Mouse (Mus musculus) CH12.LX (cell line): ENCODE measurements around the gene Mdh2. TPM values are rescaled to one million over a fixed set of nuclear protein-coding genes. Genes with fewer than 3 reads are reported as not detected.

Experiments used
- DNase-seq: peaks from one replicate; pipeline ENCODE4 v3.0.0-alpha.2; 2013; ENCODE audit errors: extremely low read depth
- H3K27ac ChIP-seq: 2 replicates; pipeline ENCODE4 v1.5.1; 2012; ENCODE audit warnings: low read depth, mild to moderate bottlenecking, control low read depth, moderate library complexity; ENCODE audit not compliant: insufficient read depth
- H3K27me3 ChIP-seq: replicated peaks from 2 replicates; pipeline ENCODE3; 2012; ENCODE audit warnings: inconsistent platforms
- H3K36me3 ChIP-seq, 2 experiments: replicated peaks in 1 of 2; 2 replicates each; pipeline versions ENCODE3 to v1.6.1; 2012; ENCODE audit warnings: inconsistent platforms in 1 of 2, low read length in 1 of 2, mild to moderate bottlenecking in 1 of 2, mixed read lengths in 1 of 2, moderate library complexity in 1 of 2; ENCODE audit not compliant: control insufficient read depth in 1 of 2, insufficient read depth in 1 of 2
- H3K4me1 ChIP-seq, 2 experiments: 2 replicates each; pipeline ENCODE4 v1.6.1; 2012; ENCODE audit warnings: inconsistent platforms in 1 of 2, moderate library complexity in 1 of 2; ENCODE audit not compliant: insufficient read depth in 2 of 2, control insufficient read depth in 1 of 2
- H3K4me2 ChIP-seq: 2 replicates; pipeline ENCODE4 v1.6.1; 2012; ENCODE audit warnings: low read depth, mild to moderate bottlenecking, control low read depth; ENCODE audit not compliant: poor library complexity, insufficient read depth, severe bottlenecking
- H3K4me3 ChIP-seq, 3 experiments: fragments of 150-350 bp in 1 of 3; sonication (generic) in 1 of 3; replicated peaks in 1 of 3; 2 replicates each; pipeline versions ENCODE3 to v1.5.1; 2011 to 2012; ENCODE audit warnings: low read depth in 2 of 3, low read length in 2 of 3, mild to moderate bottlenecking in 2 of 3, moderate library complexity in 2 of 3, control low read depth in 1 of 3, improper control_type of control experiment in 1 of 3, inconsistent platforms in 1 of 3, mixed read lengths in 1 of 3; ENCODE audit not compliant: poor library complexity in 1 of 3
- H3K79me2 ChIP-seq: replicated peaks from 2 replicates; pipeline ENCODE4 v1.6.1; 2012; ENCODE audit warnings: mild to moderate bottlenecking, moderate library complexity; ENCODE audit not compliant: control insufficient read depth, poor library complexity, insufficient read depth, severe bottlenecking; ENCODE audit errors: extremely low read depth
- H3K9ac ChIP-seq: 2 replicates; pipeline ENCODE4 v1.6.1; 2012; ENCODE audit warnings: low read depth, mild to moderate bottlenecking, control low read depth, moderate library complexity; ENCODE audit not compliant: insufficient read depth
- H3K9me3 ChIP-seq: replicated peaks from 2 replicates; pipeline ENCODE3; 2012; ENCODE audit warnings: low read length, inconsistent platforms, mixed read lengths
- BHLHE40 ChIP-seq: IDR thresholded peaks from 2 replicates; pipeline ENCODE4 v1.6.1; 2011; ENCODE audit warnings: mild to moderate bottlenecking, low read depth, low read length, improper control_type of control experiment
- CHD1 ChIP-seq: IDR thresholded peaks from 2 replicates; pipeline ENCODE4 v1.6.1; 2012; ENCODE audit warnings: low read depth, low read length, improper control_type of control experiment, inconsistent platforms
- E2F4 ChIP-seq: IDR thresholded peaks from 2 replicates; pipeline ENCODE4 v1.6.1; 2011; ENCODE audit warnings: low read depth, low read length, improper control_type of control experiment; ENCODE audit not compliant: insufficient replicate concordance
- ETS1 ChIP-seq: conservative IDR thresholded peaks from 2 replicates; pipeline ENCODE4 v1.6.1; 2012; ENCODE audit warnings: low read depth, mild to moderate bottlenecking, inconsistent platforms, low read length, improper control_type of control experiment, moderate library complexity
- GABPA ChIP-seq: IDR thresholded peaks from 2 replicates; pipeline ENCODE4 v1.6.1; 2012; ENCODE audit warnings: low read depth, low read length, improper control_type of control experiment, inconsistent platforms; ENCODE audit not compliant: insufficient replicate concordance
- JUN ChIP-seq: IDR thresholded peaks from 2 replicates; pipeline ENCODE4 v1.6.1; 2011; ENCODE audit warnings: low read depth, mild to moderate bottlenecking, low read length, improper control_type of control experiment, moderate library complexity; ENCODE audit not compliant: insufficient read depth
- MEF2A ChIP-seq: IDR thresholded peaks from 2 replicates; pipeline ENCODE4 v1.6.1; 2014; ENCODE audit warnings: low read depth, mild to moderate bottlenecking, inconsistent platforms, low read length, improper control_type of control experiment, borderline replicate concordance
- MXI1 ChIP-seq: IDR thresholded peaks from 2 replicates; pipeline ENCODE4 v1.6.1; 2011; ENCODE audit warnings: mild to moderate bottlenecking, low read depth, low read length, improper control_type of control experiment
- POLR2A ChIP-seq: IDR thresholded peaks from 2 replicates; pipeline ENCODE4 v1.6.1; 2011; ENCODE audit warnings: low read depth, mild to moderate bottlenecking, improper control_type of control experiment, low read length
- RAD21 ChIP-seq: IDR thresholded peaks from 2 replicates; pipeline ENCODE4 v1.6.1; 2011; ENCODE audit warnings: low read depth, mild to moderate bottlenecking, low read length, improper control_type of control experiment, moderate library complexity
- RCOR1 ChIP-seq: conservative IDR thresholded peaks from 2 replicates; pipeline ENCODE4 v1.6.1; 2012; ENCODE audit warnings: low read depth, mild to moderate bottlenecking, inconsistent platforms, low read length, improper control_type of control experiment
- TBP ChIP-seq: conservative IDR thresholded peaks from 2 replicates; pipeline ENCODE4 v1.6.1; 2011; ENCODE audit warnings: low read depth, low read length, improper control_type of control experiment
- UBTF ChIP-seq: IDR thresholded peaks from 2 replicates; pipeline ENCODE4 v1.6.1; 2012; ENCODE audit warnings: low read depth, mild to moderate bottlenecking, inconsistent platforms, low read length, improper control_type of control experiment, moderate library complexity
- USF2 ChIP-seq: conservative IDR thresholded peaks from 2 replicates; pipeline ENCODE4 v1.6.1; 2011; ENCODE audit warnings: low read depth, low read length, improper control_type of control experiment
- ZKSCAN1 ChIP-seq: IDR thresholded peaks from 2 replicates; pipeline ENCODE4 v1.6.1; 2012; ENCODE audit warnings: low read depth, inconsistent platforms, low read length, improper control_type of control experiment, borderline replicate concordance
- ZMIZ1 ChIP-seq: IDR thresholded peaks from 2 replicates; pipeline ENCODE4 v1.6.1; 2012; ENCODE audit warnings: low read depth, mild to moderate bottlenecking, inconsistent platforms, low read length, improper control_type of control experiment
- dilution Hi-C: fragments of 300-500 bp; cut with MboI; formaldehyde crosslinking; loops from 2 replicates; pipeline ENCODE4 v1.14.3; 2020; ENCODE audit warnings: low sequenced_read_pairs; ENCODE audit not compliant: extremely low pct_unique_long_range_greater_than_20kb, extremely low pct_ligation_motif_present
- in situ Hi-C: fragments of 300-500 bp; cut with MboI; formaldehyde crosslinking; loops from 3 replicates; pipeline ENCODE4 v1.14.3; 2019; ENCODE audit warnings: low sequenced_read_pairs, low pct_ligation_motif_present, low pct_unique_long_range_greater_than_20kb, mixed read lengths
- polyA plus RNA-seq: library from polyadenylated mRNA; unstranded; fragments of >175 nt; gene quantifications from 2 replicates; pipeline ENCODE4 v1.2.1, GENCODE M21; 2012; ENCODE audit warnings: low read depth; ENCODE audit not compliant: insufficient read length
- total RNA-seq, 2 experiments: library from RNA; depleted of rRNA; stranded (reverse); fragments of 300-350 nt in 1 of 2; fragments of >200 nt in 1 of 2; gene quantifications; 2 replicates each; pipeline ENCODE4 v1.2.3; 2012 to 2014

The Mdh2 gene
- total and polyA plus RNA-seq, 3 experiments, result 133 to 569 (median 152) TPM

- H3K4me1 ChIP-seq, result peaks cover 4 to 12% of the 10 kb centered on the region in 2 experiments; a peak in 3 of 4 replicates
- in situ Hi-C loops, result no loop called here
- dilution Hi-C loops, result no loop called here
- TF ChIP-seq ZKSCAN1 (no peak), MXI1 (no peak), GABPA (no peak), TBP (no peak), ETS1 (no peak), ZMIZ1 (no peak), UBTF (no peak), MEF2A (no peak), POLR2A (no peak), JUN (no peak)
- no peak overlapping the region for H3K27ac ChIP-seq
- H3K79me2 ChIP-seq, result no peaks in the 10 kb centered on the region
- H3K4me2 ChIP-seq, result no peak overlapping the region
- H3K27me3 ChIP-seq, result no peaks in the 10 kb centered on the region
- DNase-seq, result no peak
- no peak overlapping the region for H3K4me3 ChIP-seq
- no peaks in the 10 kb centered on the region for H3K9me3 ChIP-seq
- H3K9ac ChIP-seq, result no peak overlapping the region
- peaks cover 38 to 62% of the 10 kb centered on the region in 2 experiments for H3K36me3 ChIP-seq
Observed at GRCm38 (mm10) chr5:135738266-135738665, 40.0 kb upstream of the Mdh2 start.

- Histone ChIP-seq H3K4me2 (no peak overlapping the region), H3K9me3 (peaks cover 7% of the 10 kb centered on the region), H3K4me3 (no peak overlapping the region), H3K27me3 (peaks cover 6% of the 10 kb centered on the region), H3K79me2 (no peaks in the 10 kb centered on the region), H3K9ac (no peak overlapping the region), H3K27ac (no peak overlapping the region), H3K4me1 (peaks cover 4 to 13% of the 10 kb centered on the region in 2 experiments; a peak in 3 of 4 replicates), H3K36me3 (peaks cover 4 to 23% of the 10 kb centered on the region in 2 experiments)
- TF ChIP-seq E2F4, result no peak
- no peak for TF ChIP-seq GABPA
- no peak for TF ChIP-seq USF2
- TF ChIP-seq BHLHE40, result no peak
- no peak for TF ChIP-seq RCOR1
- TF ChIP-seq RAD21, result no peak
- no peak for TF ChIP-seq ZMIZ1
- TF ChIP-seq CHD1, result no peak
- dilution Hi-C loops (no loop called here), in situ Hi-C loops (no loop called here)
- DNase-seq, result no peak
Observed at GRCm38 (mm10) chr5:135742156-135742555, 36.1 kb upstream of the Mdh2 start.
